Mouse (Mus musculus): Measurements from ENCODE around the gene Zfhx3. TPM values are rescaled to one million over a fixed set of nuclear protein-coding genes. Genes with fewer than 3 reads are reported as not detected.

Zfhx3 gene
- polyA plus RNA-seq, 1 experiment from 2014 or later: 38.7 TPM

DNA sequence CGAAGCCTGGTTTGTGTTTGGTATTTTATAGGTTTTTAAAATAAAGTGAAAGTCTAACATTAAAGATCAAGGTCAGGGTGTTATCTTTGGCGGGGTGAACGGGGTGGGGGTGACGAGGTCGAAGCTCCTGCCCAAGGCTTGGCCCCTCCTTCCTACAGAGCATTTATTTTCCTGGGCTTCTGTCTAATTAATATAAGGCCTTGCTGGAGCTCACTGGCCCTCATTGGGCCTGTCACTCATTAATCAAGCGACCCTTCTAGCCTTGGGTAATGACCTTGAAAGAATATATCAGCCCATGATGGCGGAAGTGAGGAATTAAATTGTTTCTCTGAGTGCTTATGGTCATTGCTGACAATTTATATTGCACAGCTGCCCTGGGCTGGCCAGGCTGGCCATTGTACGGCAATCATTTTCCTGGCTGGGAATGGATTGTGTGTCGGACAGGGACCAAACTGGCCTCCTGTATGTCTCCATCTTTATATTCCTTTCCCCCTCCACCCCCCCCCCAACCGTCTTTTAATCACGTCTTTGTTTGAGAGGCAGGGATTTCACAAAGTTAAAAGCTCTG lies 322.2 kb downstream of the Zfhx3 start:
- Histone ChIP-seq H3K27me3 (replicated peaks) (no peaks in the 10 kb centered on the region), H3K4me2 (replicated peaks) (no peak overlapping the region), H3K36me3 (no peaks in the 10 kb centered on the region), H3K9me3 (no peaks in the 10 kb centered on the region), H3K4me3 (no peak overlapping the region), H3K27ac (no peak overlapping the region), H3K4me1 (peaks cover 8% of the 10 kb centered on the region; the same call in 1 of the 2 replicates), H3K9ac (no peak overlapping the region)
- ATAC-seq (ENCODE audit: low FRiP score, low read depth): no peak
- 30% methylated on average over 11 of the region's 11 CpGs for WGBS

DNA sequence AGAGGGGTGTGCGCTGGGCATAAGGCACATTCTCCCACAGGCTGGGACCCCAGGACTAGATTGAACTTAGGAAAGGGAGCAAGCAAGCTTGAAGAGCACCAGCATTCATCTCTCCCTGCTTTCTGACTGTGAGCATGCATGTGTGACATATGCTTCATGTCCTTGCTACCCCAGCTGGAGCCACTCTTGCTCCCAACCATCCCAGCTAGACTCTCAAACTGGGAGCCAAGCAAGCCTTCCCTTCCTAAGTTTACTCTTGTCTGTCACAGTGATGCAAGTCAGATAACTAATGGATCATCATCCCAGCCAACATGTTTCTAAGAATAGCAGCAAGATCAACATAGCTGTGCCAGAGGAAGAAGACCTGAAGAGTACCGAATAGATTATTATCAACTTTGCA lies 335.5 kb downstream of the Zfhx3 start:
- H3K9ac ChIP-seq: no peak overlapping the region
- H3K4me2 ChIP-seq (replicated peaks): no peak overlapping the region
- no peak overlapping the region for H3K4me3 ChIP-seq
- ATAC-seq (ENCODE audit: low FRiP score, low read depth): no peak
- H3K27me3 ChIP-seq (replicated peaks): no peaks in the 10 kb centered on the region
- H3K27ac ChIP-seq: no peak overlapping the region
- 95% methylated on average over 2 of the region's 2 CpGs for WGBS
- no peaks in the 10 kb centered on the region for H3K4me1 ChIP-seq
- no peaks in the 10 kb centered on the region for H3K36me3 ChIP-seq
- H3K9me3 ChIP-seq: no peaks in the 10 kb centered on the region

DNA sequence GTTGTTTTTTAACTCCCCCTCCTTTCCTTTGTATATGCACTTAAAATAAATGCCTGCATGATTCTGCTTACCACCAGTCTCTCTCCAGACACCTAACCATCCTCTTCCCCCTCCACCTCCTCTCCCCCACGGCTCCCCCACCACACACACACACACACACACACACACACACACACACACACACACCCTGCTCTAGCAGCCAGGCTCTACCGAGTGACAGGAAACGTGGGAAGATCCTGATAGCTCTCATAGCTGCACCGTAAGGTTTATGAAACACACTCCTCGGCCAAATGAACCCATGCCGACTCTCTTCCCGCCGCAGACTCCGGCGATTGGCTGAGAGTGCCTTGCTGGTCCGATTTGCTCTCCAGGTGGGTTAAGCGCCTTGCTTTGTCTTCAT lies 339.5 kb downstream of the Zfhx3 start:
- Histone ChIP-seq H3K27ac (no peak overlapping the region), H3K4me2 (replicated peaks) (no peak overlapping the region), H3K4me1 (no peaks in the 10 kb centered on the region), H3K9me3 (no peaks in the 10 kb centered on the region), H3K27me3 (replicated peaks) (no peaks in the 10 kb centered on the region), H3K4me3 (no peak overlapping the region), H3K36me3 (no peaks in the 10 kb centered on the region), H3K9ac (no peak overlapping the region)
- ATAC-seq (ENCODE audit: low FRiP score, low read depth): no peak
- 68% methylated on average over 12 of the region's 12 CpGs for WGBS

DNA sequence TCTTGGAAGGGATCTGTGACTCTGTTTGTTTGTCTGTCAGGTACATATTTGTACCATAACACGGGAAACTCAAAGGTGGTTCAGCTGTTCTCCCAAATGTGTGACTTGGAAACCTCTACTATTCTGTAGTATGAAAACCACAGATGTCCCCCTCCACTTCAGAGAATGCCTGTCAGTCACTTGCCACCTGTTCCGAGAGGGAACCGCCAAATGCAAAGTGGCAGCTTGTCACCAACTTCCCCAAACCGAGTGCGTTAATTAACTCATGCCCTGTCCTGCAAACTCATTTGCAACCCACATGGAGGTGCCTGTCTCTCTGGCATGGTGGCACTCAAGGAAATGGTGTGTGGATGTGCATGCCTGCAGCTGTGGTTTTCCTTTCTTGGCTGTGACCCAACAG lies 343.7 kb downstream of the Zfhx3 start:
- H3K9me3 ChIP-seq: no peaks in the 10 kb centered on the region
- WGBS: 82% methylated on average over 5 of the region's 5 CpGs
- no peaks in the 10 kb centered on the region for H3K36me3 ChIP-seq
- H3K4me2 ChIP-seq (replicated peaks): no peak overlapping the region
- no peaks in the 10 kb centered on the region for H3K27me3 ChIP-seq (replicated peaks)
- H3K4me1 ChIP-seq: peaks cover 3% of the 10 kb centered on the region; the same call in 1 of the 2 replicates
- H3K4me3 ChIP-seq: no peak overlapping the region
- no peak overlapping the region for H3K9ac ChIP-seq
- H3K27ac ChIP-seq: no peak overlapping the region
- ATAC-seq (ENCODE audit: low FRiP score, low read depth): no peak

DNA sequence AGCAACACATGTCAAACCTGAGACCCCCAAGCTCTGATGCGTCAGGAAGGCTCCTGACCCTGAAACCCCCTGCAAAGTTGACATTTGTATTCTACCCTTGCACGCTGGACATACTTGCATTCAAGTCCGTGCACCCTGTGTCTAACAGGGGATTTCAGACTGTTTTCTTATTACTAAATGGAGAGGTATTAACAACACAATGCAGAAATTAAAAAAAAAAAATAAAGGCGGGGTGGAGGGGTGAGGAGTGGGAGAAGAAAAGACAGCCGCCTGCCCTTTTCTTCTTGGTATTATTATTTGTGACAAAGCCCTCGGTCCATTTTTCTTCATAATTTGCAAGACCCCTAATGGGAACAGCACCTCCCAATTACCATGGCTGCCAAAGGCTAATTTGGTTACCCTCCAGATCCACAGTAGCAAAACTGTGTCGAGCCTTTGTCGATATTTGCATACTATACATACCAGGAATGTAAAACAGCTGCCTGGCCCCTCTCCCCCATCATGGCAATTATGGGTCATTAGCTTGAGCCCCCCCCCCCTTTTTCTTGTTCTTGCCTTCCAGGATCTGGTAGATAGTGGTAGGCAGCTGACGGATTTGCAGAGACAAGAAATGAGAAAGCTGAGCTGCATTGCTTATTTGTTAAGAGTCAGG lies 358.6 kb downstream of the Zfhx3 start:
- Histone ChIP-seq H3K9me3 (no peaks in the 10 kb centered on the region), H3K27me3 (replicated peaks) (peaks cover 5% of the 10 kb centered on the region; the same call in 1 of the 2 replicates), H3K27ac (no peak overlapping the region), H3K4me2 (replicated peaks) (no peak overlapping the region), H3K4me1 (peaks cover 11% of the 10 kb centered on the region; the same call in 1 of the 2 replicates), H3K4me3 (no peak overlapping the region), H3K36me3 (no peaks in the 10 kb centered on the region), H3K9ac (no peak overlapping the region)
- 40% methylated on average over 9 of the region's 9 CpGs for WGBS
- no peak for ATAC-seq (ENCODE audit: low FRiP score, low read depth)

DNA sequence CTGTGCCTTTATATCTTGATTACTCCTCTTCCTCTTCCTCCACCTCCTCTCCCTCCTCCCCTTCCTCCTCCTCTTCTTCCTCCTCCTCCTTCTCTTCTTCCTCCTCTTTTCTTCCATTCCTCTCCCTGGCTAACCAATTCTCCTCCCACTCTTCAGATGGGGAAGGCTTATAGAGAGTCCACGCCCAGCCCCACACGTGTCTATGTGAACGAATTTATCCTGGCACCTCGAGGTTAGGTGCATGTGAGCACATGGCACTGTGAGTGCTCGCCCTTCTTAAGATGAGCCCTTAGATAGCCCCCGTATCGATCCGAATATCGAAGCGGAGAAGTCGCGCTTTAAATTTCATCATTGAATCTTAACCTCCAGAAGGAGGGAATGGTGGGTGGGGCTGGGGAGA lies 359.2 kb downstream of the Zfhx3 start:
- Histone ChIP-seq H3K4me3 (no peak overlapping the region), H3K4me1 (peaks cover 11% of the 10 kb centered on the region; the same call in 1 of the 2 replicates), H3K9me3 (no peaks in the 10 kb centered on the region), H3K36me3 (no peaks in the 10 kb centered on the region), H3K27ac (no peak overlapping the region), H3K9ac (no peak overlapping the region), H3K27me3 (replicated peaks) (peaks cover 5% of the 10 kb centered on the region; the same call in 1 of the 2 replicates), H3K4me2 (replicated peaks) (no peak overlapping the region)
- ATAC-seq (ENCODE audit: low FRiP score, low read depth): no peak
- 83% methylated on average over 12 of the region's 12 CpGs for WGBS

DNA sequence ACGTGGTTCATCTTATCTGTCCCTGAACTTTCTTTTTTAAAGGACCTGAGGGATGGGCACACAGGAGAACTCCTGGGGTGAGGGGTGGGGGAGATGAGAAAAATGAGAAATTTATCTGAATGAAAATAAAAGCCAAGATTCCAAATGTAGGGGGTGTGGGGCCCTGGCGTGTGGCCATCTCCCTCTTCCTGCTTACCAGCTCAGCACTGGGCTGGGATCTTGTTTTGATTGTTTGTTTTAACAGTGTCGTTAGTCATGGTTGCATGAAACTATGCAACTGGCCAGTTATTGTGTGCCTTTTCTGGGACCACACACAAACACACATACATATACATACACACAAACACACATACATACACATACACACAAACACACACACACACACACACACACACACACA lies 362.9 kb downstream of the Zfhx3 start:
- H3K4me1 ChIP-seq: peaks cover 11% of the 10 kb centered on the region; the same call in 1 of the 2 replicates
- H3K4me2 ChIP-seq (replicated peaks): no peak overlapping the region
- H3K36me3 ChIP-seq: no peaks in the 10 kb centered on the region
- ATAC-seq (ENCODE audit: low FRiP score, low read depth): no peak
- H3K27ac ChIP-seq: no peak overlapping the region
- no peaks in the 10 kb centered on the region; the same call in 1 of the 2 replicates for H3K27me3 ChIP-seq (replicated peaks)
- WGBS: 75% methylated on average over 3 of the region's 3 CpGs
- H3K9me3 ChIP-seq: no peaks in the 10 kb centered on the region
- H3K9ac ChIP-seq: no peak overlapping the region
- H3K4me3 ChIP-seq: no peak overlapping the region

DNA sequence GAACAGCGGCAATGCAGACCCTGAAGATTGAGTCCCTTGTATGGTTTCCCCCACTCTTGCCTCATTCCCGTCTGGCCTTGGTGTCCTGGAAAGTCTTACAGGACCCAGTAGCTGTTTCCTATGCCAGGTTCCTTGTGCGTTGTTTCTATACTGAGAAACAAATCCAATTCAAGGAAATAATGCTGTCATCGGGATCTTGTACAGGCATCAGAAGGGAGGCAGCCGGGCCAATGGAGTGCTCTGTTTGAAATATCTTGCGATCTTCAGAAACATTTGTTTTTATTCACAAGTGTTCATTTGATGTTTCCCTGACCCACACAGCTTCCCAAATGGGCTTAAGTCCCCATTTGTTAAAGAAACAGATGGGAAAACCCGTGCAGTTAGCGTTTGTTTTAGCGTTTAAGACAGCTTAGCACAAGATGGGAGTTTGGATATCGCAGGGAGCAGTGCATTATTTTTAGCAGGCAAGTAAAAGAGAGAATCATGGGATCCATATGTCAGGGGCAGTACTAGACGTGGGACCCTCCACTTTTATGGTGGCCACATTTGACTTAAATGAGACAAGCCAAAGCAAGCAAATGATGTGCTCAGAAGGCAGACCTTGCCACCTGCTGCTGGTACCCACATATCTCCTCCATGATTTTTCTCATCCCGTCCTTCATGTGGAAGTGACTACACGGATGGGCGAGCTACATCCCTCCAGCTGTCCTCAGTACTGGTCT lies 367.2 kb downstream of the Zfhx3 start:
- WGBS: 88% methylated on average over 14 of the region's 14 CpGs
- Histone ChIP-seq H3K9ac (no peak overlapping the region), H3K36me3 (no peaks in the 10 kb centered on the region), H3K9me3 (no peaks in the 10 kb centered on the region), H3K27me3 (replicated peaks) (no peaks in the 10 kb centered on the region), H3K4me2 (replicated peaks) (no peak overlapping the region), H3K4me1 (0 out of 2 replicates have a peak, but pooled peaks cover 3% of the 10 kb centered on the region), H3K4me3 (no peak overlapping the region), H3K27ac (no peak overlapping the region)
- ATAC-seq (ENCODE audit: low FRiP score, low read depth): no peak

DNA sequence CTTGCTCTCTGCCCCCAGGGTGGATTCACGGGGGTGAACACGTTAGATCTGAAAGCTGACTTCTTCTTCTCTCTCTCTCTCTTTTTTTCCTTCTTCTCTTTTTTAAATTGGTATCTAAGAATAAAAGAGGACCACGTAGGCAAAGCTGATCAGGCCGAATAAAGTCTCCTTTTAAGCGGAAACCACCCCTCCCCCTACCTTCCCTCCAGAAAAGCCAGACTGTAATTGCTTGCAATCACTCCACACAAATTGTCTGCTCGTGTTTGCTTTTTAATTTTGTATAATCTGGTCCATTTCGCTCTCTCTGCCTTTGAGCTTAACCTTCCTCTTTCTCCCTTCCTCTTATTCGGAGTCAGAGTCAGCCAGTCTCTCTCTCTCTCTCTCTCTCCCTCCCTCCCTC lies 372.6 kb downstream of the Zfhx3 start:
- H3K27me3 ChIP-seq (replicated peaks): no peaks in the 10 kb centered on the region
- no peak overlapping the region for H3K9ac ChIP-seq
- no peak overlapping the region for H3K27ac ChIP-seq
- no peaks in the 10 kb centered on the region for H3K9me3 ChIP-seq
- WGBS: 39% methylated on average over 8 of the region's 8 CpGs
- no peak overlapping the region for H3K4me2 ChIP-seq (replicated peaks)
- 0 out of 2 replicates have a peak, but pooled peaks cover 8% of the 10 kb centered on the region for H3K4me1 ChIP-seq
- no peak for ATAC-seq (ENCODE audit: low FRiP score, low read depth)
- H3K36me3 ChIP-seq: no peaks in the 10 kb centered on the region
- no peak overlapping the region for H3K4me3 ChIP-seq

DNA sequence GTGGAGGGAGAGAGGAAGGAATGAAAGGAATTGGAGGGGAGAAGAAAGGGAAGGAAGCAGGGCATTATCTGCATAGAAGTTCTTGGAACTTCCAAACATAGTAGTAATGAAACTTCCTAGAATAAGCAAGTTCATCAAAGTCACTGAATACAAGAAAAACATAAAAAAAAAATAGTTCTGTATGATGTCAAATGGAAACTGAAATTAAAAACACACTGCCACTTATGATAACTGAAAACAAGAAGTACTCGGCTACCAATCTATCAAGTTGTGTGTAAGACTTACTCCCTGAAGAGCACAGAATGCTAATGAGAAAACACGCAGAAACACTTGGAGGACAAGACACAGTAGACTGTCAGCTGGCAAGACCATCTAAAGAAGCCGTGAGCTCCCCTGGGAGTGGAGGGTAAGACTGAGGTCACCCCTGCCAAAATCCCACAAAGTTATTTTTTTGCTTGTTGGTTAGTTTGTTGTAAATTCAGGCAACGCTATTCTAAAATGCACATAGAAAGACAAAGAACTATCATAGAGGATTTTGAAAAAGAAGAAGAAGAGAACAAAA lies 375.2 kb downstream of the Zfhx3 start:
- no peaks in the 10 kb centered on the region for H3K36me3 ChIP-seq
- no peak overlapping the region for H3K27ac ChIP-seq
- no peak overlapping the region for H3K4me2 ChIP-seq (replicated peaks)
- no peaks in the 10 kb centered on the region for H3K9me3 ChIP-seq
- no peak overlapping the region for H3K4me3 ChIP-seq
- 0 out of 2 replicates have a peak, but pooled peaks cover 8% of the 10 kb centered on the region for H3K4me1 ChIP-seq
- 76% methylated on average over 4 of the region's 4 CpGs for WGBS
- H3K9ac ChIP-seq: no peak overlapping the region
- H3K27me3 ChIP-seq (replicated peaks): no peaks in the 10 kb centered on the region
- ATAC-seq (ENCODE audit: low FRiP score, low read depth): no peak

DNA sequence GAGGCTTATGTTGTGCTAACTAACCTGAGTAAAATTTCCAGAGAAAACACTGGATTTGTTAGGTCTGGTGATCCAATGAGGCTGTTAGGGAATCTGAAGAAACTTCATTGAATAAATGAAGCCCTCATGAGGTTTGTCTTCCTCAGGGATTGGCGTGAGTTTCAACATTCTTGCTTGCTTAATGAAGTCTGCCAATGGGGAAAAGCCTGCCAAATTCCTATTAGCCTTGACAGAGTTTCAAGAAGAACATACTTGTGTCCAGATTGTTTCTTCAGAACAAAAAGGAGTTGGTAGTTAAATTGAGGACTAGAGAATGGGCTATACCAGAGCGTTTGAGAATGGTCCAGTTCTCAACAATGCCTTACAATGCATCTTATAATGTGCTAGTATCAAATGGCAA lies 385.3 kb downstream of the Zfhx3 start:
- no peaks in the 10 kb centered on the region for H3K27me3 ChIP-seq (replicated peaks)

DNA sequence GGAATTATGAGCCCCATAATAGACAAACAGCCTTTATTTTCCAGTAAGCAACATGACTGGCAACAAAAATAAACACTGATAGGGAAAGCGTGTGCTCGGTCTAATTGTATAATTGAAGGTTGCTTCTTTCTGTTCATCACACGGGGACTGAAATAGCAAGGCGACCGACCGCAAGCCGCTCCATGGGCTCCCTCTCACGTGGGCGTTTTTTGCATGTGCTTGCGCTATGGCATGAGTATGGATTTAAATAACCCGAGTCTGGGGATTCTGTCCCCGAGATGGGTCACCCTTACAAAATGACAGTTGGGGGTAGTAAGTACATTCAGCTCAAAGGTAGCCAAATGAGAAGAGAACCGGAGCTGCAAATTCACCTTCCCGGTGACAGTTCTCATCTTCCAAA lies 405.9 kb downstream of the Zfhx3 start:
- ATAC-seq (ENCODE audit: low FRiP score, low read depth): no peak
- Histone ChIP-seq H3K4me3 (no peak overlapping the region), H3K4me2 (replicated peaks) (no peak overlapping the region), H3K27me3 (replicated peaks) (no peaks in the 10 kb centered on the region), H3K9me3 (no peaks in the 10 kb centered on the region), H3K9ac (no peak overlapping the region), H3K36me3 (no peaks in the 10 kb centered on the region), H3K4me1 (no peaks in the 10 kb centered on the region), H3K27ac (no peak overlapping the region)
- 91% methylated on average over 14 of the region's 14 CpGs for WGBS

More for the DNA sequence above, 385.3 kb downstream of the Zfhx3 start:
- H3K9me3 ChIP-seq: no peaks in the 10 kb centered on the region
- H3K9ac ChIP-seq: no peak overlapping the region
- no peak overlapping the region for H3K27ac ChIP-seq
- H3K36me3 ChIP-seq: no peaks in the 10 kb centered on the region
- ATAC-seq (ENCODE audit: low FRiP score, low read depth): no peak
- H3K4me1 ChIP-seq: no peaks in the 10 kb centered on the region
- no peak overlapping the region for H3K4me3 ChIP-seq
- WGBS: 86% methylated on average over 2 of the region's 2 CpGs
- H3K4me2 ChIP-seq (replicated peaks): no peak overlapping the region

Measured in neural tube, embryonic 12.5 days (tissue).